Mouse (Mus musculus) embryonic facial prominence, embryonic 14.5 days (tissue): Measurements from ENCODE around the gene Capn1. TPM values are rescaled to one million over a fixed set of nuclear protein-coding genes. Genes with fewer than 3 reads are reported as not detected.

ENCODE experiments used
- ATAC-seq: fragments of 200-750 bp; cut with Nextera tagmentation; 2 replicates; pipeline ENCODE4 v1.8.0; 2017; ENCODE audit warnings: low read depth, moderate number of reproducible peaks, moderate TSS enrichment
- DNase-seq: peaks from one replicate; pipeline ENCODE4 v3.0.0-alpha.2; 2015; ENCODE audit warnings: low spot score
- H3K27ac ChIP-seq: fragments of 300-500 bp; sonication (generic); replicated peaks from 2 replicates; pipeline ENCODE4 v1.5.1; 2014; ENCODE audit warnings: low read depth, mild to moderate bottlenecking, low read length, moderate library complexity
- H3K27me3 ChIP-seq: fragments of 300-500 bp; sonication (generic); replicated peaks from 2 replicates; pipeline ENCODE4 v1.6.1; 2014; ENCODE audit warnings: low read length; ENCODE audit not compliant: control insufficient read depth, insufficient read depth
- H3K36me3 ChIP-seq: fragments of 300-500 bp; sonication (generic); 2 replicates; pipeline ENCODE4 v1.6.1; 2014; ENCODE audit warnings: low read length, mixed read lengths; ENCODE audit not compliant: control insufficient read depth, insufficient read depth
- H3K4me1 ChIP-seq: fragments of 300-500 bp; sonication (generic); 2 replicates; pipeline ENCODE4 v1.6.1; 2014; ENCODE audit warnings: antibody characterized with exemption, low read length; ENCODE audit not compliant: control insufficient read depth, insufficient read depth
- H3K4me2 ChIP-seq: fragments of 300-500 bp; sonication (generic); 2 replicates; pipeline ENCODE4 v1.6.1; 2014; ENCODE audit warnings: low read depth, mild to moderate bottlenecking, low read length, moderate library complexity, mixed read lengths
- H3K4me3 ChIP-seq: fragments of 300-500 bp; sonication (generic); 2 replicates; pipeline ENCODE4 v1.5.1; 2014; ENCODE audit warnings: low read depth, mild to moderate bottlenecking, low read length
- H3K9ac ChIP-seq: fragments of 300-500 bp; sonication (generic); 2 replicates; pipeline ENCODE4 v1.6.1; 2014; ENCODE audit warnings: low read depth, mild to moderate bottlenecking, low read length, moderate library complexity, mixed read lengths
- H3K9me3 ChIP-seq: fragments of 300-500 bp; sonication (generic); 2 replicates; pipeline ENCODE4 v1.6.1; 2016; ENCODE audit warnings: low read length; ENCODE audit not compliant: control insufficient read depth
- WGBS: fragments of 180-500 bp; shearing (Covaris S2); extraction: QIAGEN DNeasy Blood & Tissue Kit; methylation state at CpG from one replicate; pipeline ENCODE4 v1.1.7; 2014; 5-methylcytosine and 5-hydroxymethylcytosine counted together
- polyA plus RNA-seq: library from polyadenylated mRNA; unstranded; fragments of >200 nt; fragmentation: Nextera tagmentation; extraction: Ambion mirVana; gene quantifications from 2 replicates; pipeline ENCODE4 v1.2.1, GENCODE M21; 2014

Gene Capn1
- polyA plus RNA-seq, 1 experiment from 2014 or later = 16.8 TPM

- H3K9ac ChIP-seq = no peak overlapping the region
- ATAC-seq = no peak
- peaks cover 7% of the 10 kb centered on the region; the same call in 1 of the 2 replicates for H3K36me3 ChIP-seq
- H3K4me2 ChIP-seq = no peak overlapping the region
- H3K27ac ChIP-seq = no peak overlapping the region
- H3K27me3 ChIP-seq = no peaks in the 10 kb centered on the region
- H3K4me1 ChIP-seq = peaks cover 10% of the 10 kb centered on the region
- no peaks in the 10 kb centered on the region for H3K9me3 ChIP-seq
- H3K4me3 ChIP-seq = no peak overlapping the region
- WGBS = 71% methylated on average over 1 of the region's 1 CpGs
- DNase-seq = no peak
Measured at GRCm38 (mm10) chr19:5990921-5991320, 24.8 kb downstream of the Capn1 start.

- ATAC-seq (no peak), DNase-seq (no peak)
- 89% methylated on average over 12 of the region's 12 CpGs for WGBS
- H3K27ac ChIP-seq = no peak overlapping the region
- H3K27me3 ChIP-seq = no peaks in the 10 kb centered on the region
- H3K9me3 ChIP-seq = no peaks in the 10 kb centered on the region
- peaks cover 7% of the 10 kb centered on the region; the same call in 1 of the 2 replicates for H3K36me3 ChIP-seq
- H3K4me3 ChIP-seq = no peak overlapping the region
- H3K9ac ChIP-seq = no peak overlapping the region
- H3K4me2 ChIP-seq = no peak overlapping the region
- peaks cover 10% of the 10 kb centered on the region for H3K4me1 ChIP-seq
Measured at GRCm38 (mm10) chr19:5990033-5990432, 25.7 kb downstream of the Capn1 start.

GRCm38 (mm10) chr19:5989585-5989984 lies 26.1 kb downstream of the Capn1 start:
- Histone ChIP-seq H3K4me1 (peaks cover 10% of the 10 kb centered on the region), H3K27me3 (no peaks in the 10 kb centered on the region), H3K36me3 (peaks cover 4% of the 10 kb centered on the region; the same call in 1 of the 2 replicates), H3K4me3 (no peak overlapping the region), H3K27ac (no peak overlapping the region), H3K9me3 (no peaks in the 10 kb centered on the region), H3K4me2 (no peak overlapping the region), H3K9ac (no peak overlapping the region)
- 63% methylated on average over 6 of the region's 6 CpGs for WGBS
- DNase-seq (no peak), ATAC-seq (no peak)

DNA sequence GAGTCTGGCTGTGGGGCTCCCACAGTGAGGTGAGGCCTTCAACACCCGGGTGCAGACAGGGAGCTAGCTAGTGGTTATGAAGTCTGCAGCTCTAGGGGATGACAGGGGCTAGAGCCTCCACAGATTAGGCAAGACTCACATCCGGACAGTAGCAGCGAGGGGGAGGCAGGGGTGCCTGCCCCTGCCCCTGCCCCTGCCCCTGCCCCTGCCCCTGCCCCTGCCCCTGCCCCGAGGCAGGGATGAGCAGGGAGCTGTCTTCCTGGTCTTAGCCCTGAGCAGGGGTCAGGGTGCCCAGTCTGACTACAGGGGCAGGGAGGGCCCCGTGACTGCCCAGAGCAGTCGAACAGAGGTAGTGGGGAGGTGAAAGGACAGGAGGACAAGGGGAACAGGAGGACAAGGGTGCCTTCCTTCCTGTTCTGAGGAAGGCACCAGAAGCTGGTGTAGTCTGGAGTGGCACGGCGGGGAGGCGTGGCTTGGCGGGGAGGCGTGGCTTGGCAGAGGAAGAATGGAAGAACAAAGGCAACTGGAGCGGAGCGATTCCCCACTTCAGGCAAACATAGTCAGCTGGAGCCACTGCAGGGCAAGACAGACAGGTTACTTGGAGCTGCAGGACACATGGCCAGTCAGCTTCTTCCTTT lies 26.8 kb downstream of the Capn1 start:
- no peaks in the 10 kb centered on the region for H3K9me3 ChIP-seq
- DNase-seq = peak; percentile 79
- 4% methylated on average over 8 of the region's 13 CpGs for WGBS
- H3K4me3 ChIP-seq = peak overlapping the region; percentile 5; the same call in 1 of the 2 replicates
- H3K4me1 ChIP-seq = peaks cover 10% of the 10 kb centered on the region
- H3K27me3 ChIP-seq = no peaks in the 10 kb centered on the region
- no peaks in the 10 kb centered on the region for H3K36me3 ChIP-seq
- 0 out of 2 replicates have a peak overlapping the region, but pooled peaks have one; percentile 42 for H3K9ac ChIP-seq
- H3K27ac ChIP-seq = no peak overlapping the region
- peak overlapping the region; percentile 35 for H3K4me2 ChIP-seq
- peak; percentile 77 for ATAC-seq

GRCm38 (mm10) chr19:5988027-5988814 lies 27.5 kb downstream of the Capn1 start:
- peaks cover 10% of the 10 kb centered on the region for H3K4me1 ChIP-seq
- H3K27ac ChIP-seq = no peak overlapping the region
- H3K36me3 ChIP-seq = no peaks in the 10 kb centered on the region
- ATAC-seq = no peak; the same call in 1 of the 2 replicates
- H3K27me3 ChIP-seq = no peaks in the 10 kb centered on the region
- no peak overlapping the region for H3K4me3 ChIP-seq
- DNase-seq = peak; percentile 12
- no peaks in the 10 kb centered on the region for H3K9me3 ChIP-seq
- no peak overlapping the region for H3K4me2 ChIP-seq
- 40% methylated on average over 5 of the region's 5 CpGs for WGBS
- 0 out of 2 replicates have a peak overlapping the region, but pooled peaks have one; percentile 42 for H3K9ac ChIP-seq

GRCm38 (mm10) chr19:5986043-5986442 lies 29.7 kb downstream of the Capn1 start, which contains the start of gene Slc22a20:
TSS of gene Slc22a20 (minus strand) at chr19:5986143.
- H3K9me3 ChIP-seq = no peaks in the 10 kb centered on the region
- 57% methylated on average over 3 of the region's 4 CpGs for WGBS
- peaks cover 10% of the 10 kb centered on the region for H3K4me1 ChIP-seq
- H3K27me3 ChIP-seq = no peaks in the 10 kb centered on the region
- ATAC-seq (no peak), DNase-seq (no peak)
- no peaks in the 10 kb centered on the region for H3K36me3 ChIP-seq
- no peak within 1 kb of the TSS for H3K4me3 ChIP-seq
- no peak within 1 kb of the TSS for H3K9ac ChIP-seq
- H3K4me2 ChIP-seq = no peak within 1 kb of the TSS
- no peak within 1 kb of the TSS for H3K27ac ChIP-seq

DNA sequence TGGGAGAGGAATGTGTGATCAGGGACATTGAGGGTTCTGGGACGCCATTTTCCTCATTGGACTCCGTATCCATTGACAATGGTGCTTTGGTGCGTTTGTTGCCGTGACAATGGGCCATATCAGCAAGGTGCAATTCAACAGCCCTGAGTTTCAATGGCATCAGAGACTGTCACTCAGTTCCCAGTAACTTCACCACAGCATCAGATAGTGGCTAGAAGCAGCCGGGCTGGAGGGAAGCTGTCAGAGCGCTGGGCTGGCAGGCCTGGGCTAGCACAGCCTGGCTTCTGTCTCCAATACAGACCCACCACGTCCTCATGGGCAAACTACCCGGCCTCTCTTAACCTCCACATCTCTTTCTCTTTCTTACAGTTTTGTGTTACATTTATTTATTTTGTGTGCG lies 35.2 kb downstream of the Capn1 start:
- Histone ChIP-seq H3K4me1 (no peaks in the 10 kb centered on the region), H3K36me3 (no peaks in the 10 kb centered on the region), H3K4me3 (no peak overlapping the region), H3K27ac (no peak overlapping the region), H3K9ac (no peak overlapping the region), H3K27me3 (no peaks in the 10 kb centered on the region), H3K9me3 (no peaks in the 10 kb centered on the region), H3K4me2 (no peak overlapping the region)
- DNase-seq (no peak), ATAC-seq (no peak)
- 80% methylated on average over 9 of the region's 9 CpGs for WGBS

GRCm38 (mm10) chr19:5977717-5978116 lies 38.0 kb downstream of the Capn1 start:
- ATAC-seq (no peak), DNase-seq (peak; percentile 75)
- H3K27ac ChIP-seq = peak overlapping the region; percentile 22
- H3K9me3 ChIP-seq = no peaks in the 10 kb centered on the region
- 43% methylated on average over 3 of the region's 3 CpGs for WGBS
- no peak overlapping the region for H3K9ac ChIP-seq
- no peaks in the 10 kb centered on the region for H3K27me3 ChIP-seq
- H3K4me1 ChIP-seq = no peaks in the 10 kb centered on the region
- H3K4me3 ChIP-seq = no peak overlapping the region
- no peaks in the 10 kb centered on the region for H3K36me3 ChIP-seq
- H3K4me2 ChIP-seq = no peak overlapping the region
